Mouse (Mus musculus) E14TG2a.4 (cell line): ENCODE data around the gene H2afy.

Source experiments
- CTCF ChIP-seq: conservative IDR thresholded peaks from 2 replicates; pipeline ENCODE4 v1.5.1; 2014; ENCODE audit warnings: low read length
- NANOG ChIP-seq: IDR thresholded peaks from 2 replicates; pipeline ENCODE4 v1.6.1; 2014; ENCODE audit warnings: borderline replicate concordance, low read length, mixed read lengths
- POU5F1 ChIP-seq: IDR thresholded peaks from 2 replicates; pipeline ENCODE4 v1.6.1; 2014; ENCODE audit warnings: low read length, borderline replicate concordance

- TF ChIP-seq CTCF = no peak
- TF ChIP-seq NANOG = no peak
- TF ChIP-seq POU5F1 = no peak
These were observed 40.5 kb downstream of the H2afy start for GRCm38 (mm10) chr13:56095601-56096195.
